Mouse (Mus musculus) megakaryocyte, embryonic 14.5 days (primary cell): ENCODE measurements around the gene Rapgef4.

Experiments used
- FLI1 ChIP-seq: IDR thresholded peaks from 2 replicates; pipeline ENCODE4 v1.6.1; 2012; ENCODE audit warnings: low read length, inconsistent platforms, mixed read lengths
- GATA1 ChIP-seq: IDR thresholded peaks from 3 replicates; pipeline ENCODE4 v1.6.1; 2012; ENCODE audit warnings: mixed read lengths, low read length, inconsistent platforms, borderline replicate concordance

DNA sequence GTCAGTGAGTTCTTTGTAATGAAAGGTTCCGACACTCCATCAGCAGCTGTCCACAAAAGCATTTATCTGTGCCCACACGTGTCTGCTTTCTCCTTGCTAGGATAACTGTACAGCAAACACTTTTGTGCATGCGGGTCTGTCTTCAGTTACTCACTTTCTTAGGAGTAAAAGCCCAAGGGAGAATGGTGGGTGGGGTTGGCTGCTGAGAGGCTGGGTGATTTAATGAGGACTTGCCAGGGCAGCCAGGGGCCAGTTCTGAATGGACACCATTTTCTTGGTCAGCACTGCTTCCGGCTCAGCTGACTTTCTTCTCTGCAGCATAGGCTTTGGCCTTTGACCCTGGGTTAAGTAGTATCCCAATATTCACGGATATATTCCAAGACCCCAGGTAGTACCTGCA, 242.4 kb downstream of the Rapgef4 start:
- TF ChIP-seq GATA1: no peak
- no peak for TF ChIP-seq FLI1
